Mouse (Mus musculus) layer of hippocampus, adult 2 months (tissue): ENCODE measurements around the gene Sigmar1. TPM values are rescaled to one million over a fixed set of nuclear protein-coding genes. Genes with fewer than 3 reads are reported as not detected.

ENCODE experiments used
- DNase-seq, 2 experiments: peaks; one replicate each; pipeline ENCODE4 v3.0.0; 2022; ENCODE audit warnings: low spot score in 2 of 2
- H3K27ac ChIP-seq: fragments of 200-600 bp; 2 replicates; pipeline ENCODE4 v1.8.1; 2022
- H3K4me3 ChIP-seq: fragments of 200-600 bp; 2 replicates; pipeline ENCODE4 v1.8.1; 2022; ENCODE audit warnings: mild to moderate bottlenecking
- CTCF ChIP-seq: fragments of 200-600 bp; conservative IDR thresholded peaks from 2 replicates; pipeline ENCODE4 v1.8.1; 2022; ENCODE audit warnings: antibody characterized with exemption, mild to moderate bottlenecking, moderate library complexity
- total RNA-seq, 2 experiments: library from RNA; stranded (reverse); gene quantifications; 2 replicates each; pipeline ENCODE4 v1.2.3; 2021

The Sigmar1 gene
- total RNA-seq, 2 experiments from 2014 or later, result 40.4 to 42.9 TPM

DNA sequence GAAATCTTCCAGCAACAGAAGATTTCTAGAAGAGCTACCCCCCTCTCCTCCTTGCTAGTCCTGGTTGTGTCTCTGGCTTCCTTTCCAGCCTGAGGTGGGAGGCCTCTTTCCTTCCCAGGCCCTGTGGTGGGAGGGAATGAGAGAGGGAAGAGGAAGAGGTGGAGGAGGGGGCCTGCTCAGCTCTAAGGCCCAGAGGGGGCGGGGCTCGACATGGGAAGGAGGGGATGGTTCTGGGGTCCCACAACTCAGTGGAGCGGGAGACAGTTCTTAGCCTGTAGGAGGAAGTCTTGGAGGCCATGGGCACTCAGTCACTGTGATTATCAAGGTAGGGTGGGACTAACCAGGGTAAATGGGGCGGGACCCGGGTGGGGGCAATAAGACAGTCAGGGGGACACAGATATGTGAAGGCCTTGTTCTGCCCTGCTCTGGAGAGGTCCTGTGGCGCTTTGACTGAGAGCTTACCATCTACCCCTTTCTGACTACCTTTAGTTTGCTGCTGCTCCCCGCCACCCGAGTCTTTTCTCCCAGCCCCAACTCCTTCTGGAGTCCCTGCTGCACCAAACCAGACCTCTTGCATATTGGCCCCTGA, 6.2 kb upstream of the Sigmar1 start:
- DNase-seq, result no peak
- no peak for TF ChIP-seq CTCF
- peak overlapping the region; percentile 88 for H3K27ac ChIP-seq
- H3K4me3 ChIP-seq, result no peak overlapping the region

DNA sequence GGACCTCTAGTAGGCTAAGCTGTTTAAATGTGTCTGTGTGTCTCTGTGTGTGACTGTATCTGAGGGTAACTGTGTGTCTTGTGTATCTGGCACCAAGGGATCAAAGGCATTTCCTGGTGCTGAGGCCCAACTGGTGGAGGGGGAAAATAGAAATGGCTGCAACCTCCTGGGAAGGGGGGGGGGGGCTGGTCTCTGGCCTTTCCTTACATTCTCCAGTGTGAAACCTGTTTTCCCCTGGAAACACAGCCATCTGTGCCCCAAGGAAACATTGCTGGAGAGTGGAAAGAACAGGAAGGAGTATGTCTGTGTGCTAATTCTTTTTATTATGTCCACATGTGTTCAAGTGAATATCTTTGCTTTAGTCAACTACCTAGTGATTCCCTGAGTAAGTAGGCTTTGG, 5.7 kb upstream of the Sigmar1 start:
- TF ChIP-seq CTCF, result no peak
- Histone ChIP-seq H3K27ac (peak overlapping the region; percentile 88), H3K4me3 (no peak overlapping the region)
- DNase-seq, result no peak

DNA sequence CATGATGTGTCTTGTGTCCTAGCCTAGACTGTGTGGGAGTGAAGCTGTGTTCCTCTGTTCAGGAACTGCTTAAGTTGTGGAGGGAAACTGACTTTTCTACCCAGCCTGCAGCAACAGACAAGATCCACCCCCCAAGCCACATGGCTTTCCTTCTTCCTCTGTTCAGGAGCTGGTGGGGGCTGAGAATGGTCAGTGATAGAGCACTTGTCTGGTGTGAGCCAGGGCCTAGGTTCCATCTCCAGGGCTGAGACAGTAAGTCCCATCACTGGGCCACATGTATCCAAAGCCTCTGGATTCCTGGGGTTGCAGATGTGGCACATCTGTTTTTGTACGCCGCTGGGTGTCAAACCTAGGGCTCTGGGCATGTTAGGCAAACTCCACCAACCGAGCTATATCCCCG, 5.0 kb upstream of the Sigmar1 start:
- TF ChIP-seq CTCF, result no peak
- H3K27ac ChIP-seq, result peak overlapping the region; percentile 88
- DNase-seq, result no peak
- peak overlapping the region; percentile 50 for H3K4me3 ChIP-seq

DNA sequence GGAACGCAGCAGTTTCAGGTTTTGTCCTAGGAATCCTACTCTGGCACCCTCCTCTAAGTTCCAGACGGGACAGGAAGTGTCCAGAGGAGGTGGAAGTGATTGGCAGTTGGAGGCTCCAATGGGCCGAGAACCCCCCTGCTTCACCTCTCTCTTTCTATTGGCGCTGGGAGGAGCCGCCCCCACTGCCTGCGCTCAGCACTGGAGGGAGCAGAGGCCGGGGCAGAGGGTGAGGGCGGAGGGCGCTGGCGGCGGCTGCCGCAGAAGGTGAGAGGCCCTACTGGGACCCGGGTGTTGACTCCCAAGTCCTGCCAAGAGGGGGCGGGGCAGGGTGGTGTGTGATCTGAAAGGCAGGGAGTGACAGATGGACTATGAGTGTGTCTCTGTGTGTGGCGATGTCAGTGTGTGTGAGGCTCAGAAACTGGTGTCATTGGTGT, 4.3 kb upstream of the Sigmar1 start:
- TF ChIP-seq CTCF, result peak; percentile 18; the same call in 1 of the 2 replicates
- peak overlapping the region; percentile 88 for H3K27ac ChIP-seq
- peak overlapping the region; percentile 50 for H3K4me3 ChIP-seq
- peak; percentile 66 to 68 for DNase-seq

DNA sequence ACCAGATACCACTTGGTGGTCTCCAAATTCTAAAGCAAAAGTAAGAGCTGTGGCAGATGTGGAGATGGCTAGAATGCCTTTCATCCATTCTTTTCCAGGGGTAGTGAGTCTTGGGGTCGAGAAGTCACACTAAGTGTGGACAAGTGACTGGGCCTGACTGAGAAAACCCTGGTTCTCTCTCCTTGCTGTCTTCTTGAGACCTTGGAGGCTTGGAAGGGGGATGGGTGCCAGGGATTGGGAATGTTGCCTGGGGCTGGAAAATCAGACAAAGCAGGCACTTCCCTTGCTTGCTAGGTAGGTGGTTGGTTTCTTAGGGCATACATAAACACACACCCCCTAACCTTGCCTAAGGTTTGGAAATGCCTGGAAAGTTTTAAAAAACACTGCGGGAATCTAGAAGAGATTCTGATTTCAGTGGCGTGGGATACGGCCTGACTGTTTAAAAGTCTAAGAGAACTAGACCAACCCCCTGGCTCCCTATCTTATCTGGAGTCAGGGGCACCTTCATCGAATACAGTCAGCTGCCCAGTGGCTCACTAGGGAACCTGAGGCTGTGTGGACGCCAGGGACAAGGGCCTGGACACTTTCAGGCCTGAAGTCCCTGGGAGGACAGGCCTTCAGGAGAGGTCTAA, 3.8 kb upstream of the Sigmar1 start:
- peak overlapping the region; percentile 88 for H3K27ac ChIP-seq
- H3K4me3 ChIP-seq, result peak overlapping the region; percentile 50
- no peak for DNase-seq
- no peak for TF ChIP-seq CTCF

DNA sequence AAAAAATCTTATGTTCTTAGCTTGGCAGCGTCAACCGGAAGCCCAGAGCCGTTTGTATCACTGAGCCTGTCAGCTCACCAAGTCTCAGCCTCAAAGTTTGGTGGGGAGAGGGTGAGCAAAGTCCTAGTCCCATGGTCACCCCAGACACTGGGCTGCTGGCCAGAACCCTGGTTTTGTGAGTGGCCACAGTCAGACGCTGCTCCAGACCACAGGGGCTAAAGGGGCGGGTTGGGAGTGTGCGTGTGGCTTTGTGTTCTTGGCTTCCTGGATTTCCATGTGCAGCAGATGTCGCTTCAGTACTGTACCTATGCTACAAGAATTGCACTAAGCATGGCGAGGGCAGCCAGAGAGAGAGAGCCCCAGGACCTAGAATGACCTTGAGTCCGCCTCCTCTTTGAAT, 3.2 kb upstream of the Sigmar1 start:
- Histone ChIP-seq H3K27ac (peak overlapping the region; percentile 88), H3K4me3 (no peak overlapping the region)
- no peak for TF ChIP-seq CTCF
- DNase-seq, result no peak

DNA sequence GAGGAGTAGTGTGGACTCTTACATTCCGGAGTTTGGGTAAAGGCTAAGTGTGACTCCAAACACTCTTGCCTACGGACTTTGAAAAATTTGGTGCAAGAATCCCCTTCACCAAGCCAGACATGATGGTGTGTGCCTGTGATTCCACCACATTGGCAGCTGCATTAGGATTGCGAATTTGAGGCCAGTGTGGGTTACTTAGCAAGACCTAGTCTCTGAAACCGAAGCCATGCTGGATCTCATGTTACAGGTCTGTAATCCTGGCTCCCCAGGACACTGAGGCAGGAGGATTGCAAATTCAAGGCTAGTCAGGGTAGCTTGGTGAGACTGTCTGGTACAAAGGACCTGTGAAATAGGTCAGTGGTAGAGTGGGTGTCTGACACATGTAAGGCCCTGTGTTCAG, 2.7 kb upstream of the Sigmar1 start:
- Histone ChIP-seq H3K27ac (peak overlapping the region; percentile 88; the same call in 1 of the 2 replicates), H3K4me3 (no peak overlapping the region)
- DNase-seq, result no peak
- no peak for TF ChIP-seq CTCF

DNA sequence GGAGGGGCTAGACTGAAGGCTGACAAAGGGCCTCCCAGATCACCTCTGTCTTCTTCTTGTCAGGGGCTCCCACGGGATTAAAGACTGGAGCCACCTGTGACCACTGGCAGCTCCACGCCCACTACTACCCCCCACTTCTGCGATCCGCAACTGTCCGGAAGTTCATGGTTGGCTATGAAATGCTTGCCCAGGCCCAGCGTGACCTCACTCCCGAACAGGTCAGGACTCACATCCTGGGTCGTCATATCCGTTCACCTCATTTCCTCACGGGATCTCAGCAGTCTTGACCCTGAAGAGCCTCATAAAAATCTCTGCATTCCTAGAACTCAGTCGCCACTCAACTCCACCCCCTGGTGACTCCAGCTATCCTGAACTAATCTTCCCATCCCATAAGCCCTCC, 2.1 kb upstream of the Sigmar1 start:
- TF ChIP-seq CTCF, result no peak
- no peak overlapping the region for H3K27ac ChIP-seq

DNA sequence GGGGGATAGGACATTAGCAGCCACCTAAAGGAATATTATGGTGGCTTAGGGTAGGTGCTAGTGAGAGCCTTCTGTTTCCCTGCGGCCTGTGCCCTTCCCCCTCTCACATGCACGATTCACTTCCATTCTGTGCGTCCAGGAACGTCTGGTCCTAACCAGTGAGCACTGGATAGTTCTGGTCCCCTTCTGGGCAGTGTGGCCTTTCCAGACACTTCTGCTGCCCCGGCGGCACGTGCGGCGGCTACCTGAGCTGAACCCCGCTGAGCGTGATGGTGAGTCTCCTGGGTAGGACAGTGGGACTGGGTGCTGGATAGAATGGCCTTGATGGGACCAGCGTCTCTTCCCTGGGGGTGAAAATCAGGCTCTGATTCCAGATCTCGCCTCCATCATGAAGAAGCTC, 1.4 kb upstream of the Sigmar1 start:
- no peak overlapping the region for H3K4me3 ChIP-seq
- no peak for DNase-seq
- H3K27ac ChIP-seq, result no peak overlapping the region
- TF ChIP-seq CTCF, result no peak

More for the DNA sequence above, 2.1 kb upstream of the Sigmar1 start:
- no peak for DNase-seq
- H3K4me3 ChIP-seq, result no peak overlapping the region

DNA sequence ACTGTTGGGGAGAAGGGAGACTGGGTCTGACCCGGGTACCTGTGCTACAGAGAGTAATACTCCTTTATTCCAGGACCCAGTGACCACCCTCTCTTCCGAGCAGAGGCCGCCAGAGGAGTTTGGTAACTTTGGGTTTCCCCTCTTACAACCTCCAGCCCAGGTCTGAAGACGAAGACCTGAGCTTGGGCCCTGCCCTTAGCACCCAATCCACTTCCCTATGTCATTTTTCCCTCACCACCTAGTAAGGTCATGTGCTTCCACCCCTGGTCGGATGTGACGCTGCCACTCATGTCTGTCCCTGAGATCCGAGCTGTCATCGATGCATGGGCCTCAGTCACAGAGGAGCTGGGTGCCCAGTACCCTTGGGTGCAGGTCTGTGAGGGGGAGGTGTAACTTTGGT, 483 bp upstream of the Sigmar1 start:
- Histone ChIP-seq H3K4me3 (peak overlapping the region; percentile 88), H3K27ac (peak overlapping the region; percentile 95)
- no peak for DNase-seq
- no peak for TF ChIP-seq CTCF

DNA sequence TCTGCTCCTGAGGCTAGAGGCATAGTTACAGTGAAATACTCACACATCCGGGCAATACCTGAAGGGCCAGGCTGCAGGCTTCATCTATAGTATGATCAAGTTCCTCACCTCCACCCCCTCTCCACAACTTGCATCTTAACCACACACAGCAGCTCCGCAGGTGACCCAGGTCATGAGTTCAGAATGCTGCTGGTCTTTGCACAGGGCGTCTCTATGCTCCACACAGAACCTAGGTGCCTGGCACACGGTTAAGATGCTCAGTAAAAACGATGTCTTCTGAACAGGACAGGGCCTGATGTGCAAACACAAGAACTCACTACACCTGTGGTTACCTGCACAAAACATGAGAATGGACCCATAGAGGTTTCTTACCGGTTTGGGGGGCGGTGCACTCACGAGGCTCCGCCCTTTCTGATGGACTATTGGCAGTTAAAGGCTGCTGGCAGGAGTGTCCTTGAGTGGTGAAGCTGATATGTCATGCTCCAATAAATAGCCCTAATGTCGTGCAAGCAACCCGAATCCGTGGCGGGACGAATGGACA, 1.1 kb downstream of the Sigmar1 start, which contains the start of gene Galt:
Galt (plus strand) TSS at position 432 of the 541 bp plus-strand sequence.
- DNase-seq, result peak in 1 of 2 experiments; percentile 42
- peak within 1 kb of the TSS; percentile 88 for H3K4me3 ChIP-seq
- peak within 1 kb of the TSS; percentile 95 for H3K27ac ChIP-seq
- TF ChIP-seq CTCF, result no peak

DNA sequence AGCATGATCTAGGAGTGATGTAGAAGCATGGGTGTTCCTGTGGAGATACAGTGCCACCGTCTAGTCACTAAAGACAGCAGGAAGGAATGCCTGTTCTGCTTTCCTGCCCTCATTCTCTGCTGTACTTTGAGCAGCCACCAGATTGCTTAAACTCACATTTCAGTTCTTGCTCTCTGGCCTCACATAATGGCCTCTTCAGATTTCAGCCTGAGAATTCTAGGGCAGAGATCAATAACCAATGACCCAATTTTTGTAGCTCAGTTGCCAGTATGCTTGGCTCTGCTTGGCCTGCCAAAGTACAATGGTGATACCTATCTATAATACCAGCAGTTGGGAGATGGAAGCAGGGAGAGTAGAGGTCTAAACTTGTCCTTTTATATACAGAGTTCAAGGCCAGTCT, 10.9 kb downstream of the Sigmar1 start:
- H3K27ac ChIP-seq, result no peak overlapping the region
- H3K4me3 ChIP-seq, result no peak overlapping the region
- no peak for DNase-seq
- TF ChIP-seq CTCF, result no peak

DNA sequence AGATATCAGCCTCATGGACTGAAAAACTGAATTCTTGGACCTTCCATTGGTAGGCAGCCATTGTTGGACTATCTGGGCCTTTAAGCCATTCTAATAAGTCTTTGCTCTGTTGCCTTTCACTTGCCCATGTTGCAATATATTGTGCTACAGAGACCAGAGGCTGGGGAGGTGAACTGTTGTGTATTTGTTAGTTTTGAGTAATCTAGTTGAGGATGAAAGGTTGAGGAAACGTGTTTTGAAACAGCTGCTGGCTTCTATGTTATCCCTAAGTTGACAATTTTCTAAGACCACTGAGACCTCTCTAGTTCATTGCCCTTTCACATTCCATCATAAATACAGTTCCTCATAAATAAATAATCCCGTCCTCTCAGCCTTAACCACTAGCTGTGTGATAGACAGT, 11.8 kb downstream of the Sigmar1 start:
- Histone ChIP-seq H3K4me3 (no peak overlapping the region), H3K27ac (no peak overlapping the region)
- no peak for DNase-seq
- TF ChIP-seq CTCF, result no peak

DNA sequence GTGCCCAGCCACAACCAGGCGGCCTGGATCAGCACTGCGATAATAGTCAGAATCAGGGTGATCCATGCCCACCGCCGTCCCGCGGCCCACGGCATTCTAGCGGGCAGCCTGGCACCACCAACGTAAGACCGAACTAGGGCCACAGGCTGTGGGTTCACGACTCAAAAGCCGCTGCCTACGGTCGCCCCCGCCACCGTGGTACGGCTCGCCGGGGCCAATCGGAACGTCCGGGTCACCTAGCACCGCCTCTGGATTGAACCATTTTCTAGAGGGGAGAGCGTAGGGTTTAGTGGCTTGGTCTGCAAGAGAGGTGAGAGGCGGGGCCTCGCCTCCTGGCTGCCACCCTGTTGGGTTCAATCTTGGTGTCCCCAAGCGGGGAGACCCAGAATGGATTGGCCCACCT, 14.8 kb downstream of the Sigmar1 start:
- peak overlapping the region; percentile 75 for H3K4me3 ChIP-seq
- peak; percentile 88 to 95 for DNase-seq
- peak overlapping the region; percentile 94 for H3K27ac ChIP-seq
- TF ChIP-seq CTCF, result peak; percentile 42
